Mouse (Mus musculus) erythroblast, embryonic 14.5 days (primary cell): ENCODE results near the gene Cyp39a1.

Experiments used
- GATA1 ChIP-seq: IDR thresholded peaks from 2 replicates; pipeline ENCODE4 v1.6.1; 2012; ENCODE audit warnings: low read length, inconsistent platforms, mixed read lengths
- TAL1 ChIP-seq: IDR thresholded peaks from 3 replicates; pipeline ENCODE4 v1.6.1; 2012; ENCODE audit warnings: low read length, inconsistent platforms, mixed read lengths

GRCm38 (mm10) chr17:43637146-43637545 lies 30.1 kb upstream of the Cyp39a1 start:
- TF ChIP-seq TAL1 (no peak), GATA1 (no peak)
